Mouse (Mus musculus): ENCODE data around the gene Fam228a.

GRCm38 (mm10) chr12:4742183-4742582 is 4.0 kb upstream of the Fam228a start:
- TF ChIP-seq CTCF (IDR thresholded peaks at IDR 0.05; ENCODE audit: extremely low read depth, insufficient read length, insufficient replicate concordance, low read depth, low read length) (no peak), POLR2A (IDR thresholded peaks at IDR 0.05; ENCODE audit: low read depth, low read length) (no peak)

All from small intestine, adult 2 months (tissue).